ENCODE assay signal across 16 mouse cellular contexts in the genomic region with DNA sequence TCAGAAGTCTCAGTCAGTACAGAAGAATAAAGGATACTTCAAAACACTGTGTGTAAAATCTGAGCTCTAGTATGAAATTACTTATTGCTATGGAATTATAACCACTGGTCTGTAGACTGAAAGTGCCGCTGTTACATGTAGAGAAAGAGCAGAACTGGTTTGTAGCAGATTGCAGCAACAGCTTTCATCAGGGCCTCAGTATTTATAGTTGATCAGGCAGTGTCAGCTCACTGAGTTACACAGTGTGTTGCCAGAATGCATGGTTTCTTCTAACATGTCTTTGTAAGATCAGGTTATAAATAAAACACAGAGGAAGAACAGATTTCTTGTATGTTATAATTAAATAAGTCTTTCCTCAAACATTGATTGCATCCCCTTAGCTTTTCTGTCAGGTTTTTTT.
DNase-seq lines count a peak whose midpoint lies in the region; ATAC-seq and TF ChIP-seq lines count a peak whose summit lies in the region.
"Had no signal": no experiment of that assay in that cellular context is flagged by ENCODE, and none has a peak within 500 bp of the region (broad histone marks: within the 10 kb centered on the region; RNA-seq: fewer than 3 reads in every experiment).

No protein-coding gene starts in this region.

- H3K9ac ChIP-seq in forebrain, postnatal 0 days, result no peak overlapping the region
- no peak overlapping the region for H3K9ac ChIP-seq in forebrain, embryonic 15.5 days (replicated peaks)
- H3K9ac ChIP-seq: embryonic facial prominence, embryonic 12.5 days; heart, embryonic 12.5 days; hindbrain, embryonic 14.5 days; intestine, embryonic 15.5 days had no signal

- H3K36me3 ChIP-seq in forebrain, postnatal 0 days (ENCODE audit: insufficient read depth), result no peaks in the 10 kb centered on the region
- H3K36me3 ChIP-seq in forebrain, embryonic 15.5 days, result no peaks in the 10 kb centered on the region
- H3K36me3 ChIP-seq: embryonic facial prominence, embryonic 12.5 days; heart, embryonic 12.5 days; hindbrain, embryonic 10.5 days; intestine, embryonic 15.5 days had no signal

- H3K4me1 ChIP-seq in forebrain, postnatal 0 days (ENCODE audit: insufficient read depth), result no peaks in the 10 kb centered on the region
- H3K4me1 ChIP-seq in forebrain, embryonic 15.5 days, result no peaks in the 10 kb centered on the region
- H3K4me1 ChIP-seq: embryonic facial prominence, embryonic 12.5 days; heart, embryonic 12.5 days; hindbrain, embryonic 10.5 days; intestine, embryonic 15.5 days had no signal

- TF ChIP-seq CTCF in forebrain, postnatal 0 days (IDR thresholded peaks at IDR 0.05; ENCODE audit: low read depth), result no peak

- no peaks in the 10 kb centered on the region for H3K9me3 ChIP-seq in forebrain, postnatal 0 days (ENCODE audit: low read length)
- H3K9me3 ChIP-seq in forebrain, embryonic 15.5 days, result no peaks in the 10 kb centered on the region
- H3K9me3 ChIP-seq: embryonic facial prominence, embryonic 12.5 days; heart, embryonic 12.5 days; hindbrain, embryonic 10.5 days; intestine, embryonic 15.5 days had no signal

- peak; percentile 22 to 40 for DNase-seq in cerebellum, adult 18-20 months
- DNase-seq in forebrain, postnatal 0 days, result no peak
- peak; percentile 14 to 44 for DNase-seq in cerebellum, postnatal 14 days
- DNase-seq in ovary, adult 18-20 months (ENCODE audit: low spot score), result no peak
- DNase-seq in left cerebral cortex, adult 8-10 months (ENCODE audit: low spot score in 2 of 2), result no peak
- DNase-seq: adrenal gland, postnatal 10 days; gastrocnemius, postnatal 14 days; kidney, adult 2 months had no signal

- WGBS in forebrain, postnatal 0 days, result 60% methylated on average over 1 of the region's 1 CpGs
- WGBS in forebrain, embryonic 15.5 days, result 93% methylated on average over 1 of the region's 1 CpGs

- H3K27ac ChIP-seq in forebrain, postnatal 0 days (ENCODE audit: low read depth, low read length), result no peak overlapping the region
- H3K27ac ChIP-seq in forebrain, embryonic 15.5 days (replicated peaks), result no peak overlapping the region
- H3K27ac ChIP-seq: embryonic facial prominence, embryonic 12.5 days; hindbrain, embryonic 10.5 days; hindbrain, embryonic 14.5 days; intestine, embryonic 15.5 days had no signal

- no peak overlapping the region for H3K4me3 ChIP-seq in forebrain, postnatal 0 days (ENCODE audit: low read depth, low read length)
- no peak overlapping the region for H3K4me3 ChIP-seq in forebrain, embryonic 15.5 days
- H3K4me3 ChIP-seq: embryonic facial prominence, embryonic 12.5 days; heart, embryonic 12.5 days; hindbrain, embryonic 10.5 days; intestine, embryonic 15.5 days had no signal

- H3K4me2 ChIP-seq in forebrain, postnatal 0 days (ENCODE audit: low read depth), result no peak overlapping the region
- H3K4me2 ChIP-seq in forebrain, embryonic 15.5 days (replicated peaks), result no peak overlapping the region
- H3K4me2 ChIP-seq: embryonic facial prominence, embryonic 12.5 days; heart, embryonic 12.5 days; hindbrain, embryonic 14.5 days; intestine, embryonic 15.5 days had no signal

- no peaks in the 10 kb centered on the region for H3K27me3 ChIP-seq in forebrain, postnatal 0 days (ENCODE audit: insufficient read depth, low read length)
- H3K27me3 ChIP-seq in forebrain, embryonic 15.5 days, result no peaks in the 10 kb centered on the region
- H3K27me3 ChIP-seq: embryonic facial prominence, embryonic 12.5 days; heart, embryonic 12.5 days; intestine, embryonic 15.5 days had no signal

- ATAC-seq in cerebellum, adult (ENCODE audit: insufficient number of reproducible peaks, low FRiP score, low TSS enrichment), result no peak
- peak; percentile 71 for ATAC-seq in forebrain, postnatal 0 days
- ATAC-seq in forebrain, embryonic 15.5 days (replicated peaks), result no peak
- ATAC-seq: forebrain, embryonic 16.5 days; intestine, embryonic 15.5 days had no signal

Comparison
In these comparisons a context has a peak if more than half of its experiments do, and no peak if none do; other contexts are left out.
1. DNase-seq: peak in cerebellum, adult 18-20 months (2 of 2) and cerebellum, postnatal 14 days (2 of 2); none in forebrain, postnatal 0 days (single experiment), ovary, adult 18-20 months (single experiment) and left cerebral cortex, adult 8-10 months (0 of 2).